15 mouse cellular contexts compared by ENCODE assay signal in genomic region chr2:90628261-90628660, GRCm38 (mm10).
"Had no signal": no experiment of that assay in that cellular context is flagged by ENCODE, and none has a peak within 500 bp of the region (broad histone marks: within the 10 kb centered on the region; RNA-seq: fewer than 3 reads in every experiment).

No protein-coding gene starts in this region.

- H3K4me1 ChIP-seq: midbrain, embryonic 13.5 days; midbrain, embryonic 15.5 days; neural tube, embryonic 12.5 days; stomach, embryonic 15.5 days had no signal

- H3K9ac ChIP-seq: lung, embryonic 15.5 days; midbrain, embryonic 13.5 days; midbrain, embryonic 15.5 days; neural tube, embryonic 12.5 days; stomach, embryonic 15.5 days had no signal

- H3K4me3 ChIP-seq: lung, embryonic 15.5 days; megakaryocyte, embryonic 14.5 days; midbrain, embryonic 13.5 days; midbrain, embryonic 15.5 days; neural tube, embryonic 12.5 days; stomach, embryonic 15.5 days had no signal

- DNase-seq: lung, adult 2 months; lung, postnatal 14 days; lung, postnatal 36 days; right cerebral cortex, postnatal 14 days; thymus, adult 2 months; thymus, postnatal 25 days; thymus, postnatal 4 days had no signal

- H3K27ac ChIP-seq: lung, embryonic 15.5 days; macrophage; midbrain, embryonic 13.5 days; midbrain, embryonic 15.5 days; neural tube, embryonic 12.5 days; stomach, embryonic 15.5 days; stomach, postnatal 0 days had no signal

- H3K36me3 ChIP-seq: lung, embryonic 15.5 days; midbrain, embryonic 13.5 days; midbrain, embryonic 15.5 days; neural tube, embryonic 12.5 days; stomach, embryonic 15.5 days had no signal

- H3K27me3 ChIP-seq: lung, embryonic 15.5 days; megakaryocyte, embryonic 14.5 days; midbrain, embryonic 13.5 days; midbrain, embryonic 15.5 days; neural tube, embryonic 12.5 days; stomach, embryonic 15.5 days had no signal
